Mouse (Mus musculus) testis, adult 2 months (tissue): ENCODE measurements around the gene Ak1.

ENCODE experiments used
- CTCF ChIP-seq: fragments of 200-500 bp; IDR thresholded peaks from 2 replicates; pipeline ENCODE4 v1.5.1; 2012; ENCODE audit warnings: low read depth, mild to moderate bottlenecking, inconsistent platforms, low read length, moderate library complexity; ENCODE audit not compliant: control insufficient read depth, insufficient read depth, insufficient replicate concordance
- POLR2A ChIP-seq: fragments of 200-500 bp; IDR thresholded peaks from 2 replicates; pipeline ENCODE4 v1.6.1; 2012; ENCODE audit warnings: low read depth, mild to moderate bottlenecking, inconsistent platforms, low read length, moderate library complexity; ENCODE audit not compliant: control insufficient read depth

- TF ChIP-seq CTCF (no peak), POLR2A (no peak)
These were observed 58.5 kb downstream of the Ak1 start for GRCm38 (mm10) chr2:32680051-32680451.
